Mouse (Mus musculus): ENCODE measurements around the gene Azin2.

- TF ChIP-seq EP300 (IDR thresholded peaks at IDR 0.05; ENCODE audit: low read depth) (no peak), CTCF (IDR thresholded peaks at IDR 0.05; ENCODE audit: low read depth) (no peak)
Measured at GRCm38 (mm10) chr4:128950461-128950860, 11.8 kb downstream of the Azin2 start.
